Mouse (Mus musculus): ENCODE measurements around the gene Usp2. TPM values are rescaled to one million over a fixed set of nuclear protein-coding genes. Genes with fewer than 3 reads are reported as not detected.

Gene Usp2
- polyA plus RNA-seq, 1 experiment, result not detected

DNA sequence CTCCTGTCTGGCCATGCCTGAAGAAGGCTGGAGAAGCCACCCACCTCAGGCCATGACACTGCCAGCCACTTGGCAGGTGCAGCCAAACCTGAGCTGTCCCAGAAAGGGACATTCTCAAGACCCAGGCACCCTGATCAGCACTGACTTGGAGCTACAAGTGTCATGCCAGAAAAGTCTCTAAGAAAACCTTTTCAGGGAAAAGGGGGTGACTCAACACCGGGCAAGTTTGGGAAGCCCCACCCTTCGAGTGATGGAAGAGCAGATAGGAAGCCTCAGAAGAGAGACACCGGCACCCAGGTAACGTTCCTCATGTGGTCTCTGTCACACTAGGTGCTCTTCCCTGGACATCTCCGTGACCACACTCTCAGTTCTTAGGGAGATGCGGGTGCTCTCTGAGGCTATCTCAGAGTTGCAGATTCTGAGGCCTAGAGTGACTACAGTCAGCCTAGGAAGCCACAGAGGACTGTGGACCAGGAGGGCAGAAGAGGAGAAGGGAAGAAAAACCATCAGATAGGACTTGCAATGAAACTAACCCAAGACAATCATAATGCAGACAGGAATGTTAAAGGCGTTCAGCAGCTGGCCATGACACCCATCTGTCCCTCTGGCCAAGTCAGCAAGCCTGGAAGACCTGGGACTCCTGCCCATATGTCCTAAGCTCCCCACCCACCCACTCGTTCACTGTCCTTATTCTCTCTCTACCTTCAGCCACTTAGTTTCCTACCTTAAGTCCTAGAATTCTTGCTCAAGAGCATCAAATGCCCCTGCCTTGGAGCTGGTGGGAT lies 17.2 kb upstream of the Usp2 start:
- peaks cover 22% of the 10 kb centered on the region for H3K4me1 ChIP-seq (ENCODE audit: control insufficient read depth, insufficient read depth, low read length)
- WGBS, result 87% methylated on average over 8 of the region's 8 CpGs
- no peak overlapping the region for H3K27ac ChIP-seq (ENCODE audit: insufficient read depth, low read depth, low read length)
- no peak for TF ChIP-seq POLR2A (IDR thresholded peaks at IDR 0.05; ENCODE audit: insufficient read depth, low read depth, low read length)
- no peak for TF ChIP-seq CTCF (IDR thresholded peaks at IDR 0.05; ENCODE audit: insufficient read depth, low read depth, low read length)
- H3K4me3 ChIP-seq (ENCODE audit: insufficient read depth, low read depth, low read length), result no peak overlapping the region

DNA sequence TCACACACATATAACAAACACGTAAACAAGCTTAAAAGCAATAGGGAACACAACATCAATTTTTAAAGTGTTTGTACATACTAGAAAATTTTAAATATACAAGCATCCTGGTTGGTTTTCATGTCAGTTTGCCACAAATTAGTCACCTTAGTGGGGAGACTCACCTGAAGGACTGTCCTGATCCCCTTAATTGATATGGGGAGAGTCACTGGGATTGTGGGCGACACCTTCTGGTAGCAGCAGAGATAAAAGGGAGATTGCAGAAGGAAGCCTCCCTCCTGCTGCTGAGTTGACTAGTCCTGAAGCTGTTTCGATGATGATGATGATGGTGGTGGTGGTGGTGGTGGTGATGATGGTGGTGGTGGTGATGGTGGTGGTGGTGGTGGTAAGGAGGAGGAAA lies 14.0 kb upstream of the Usp2 start:
- WGBS, result 75% methylated on average over 3 of the region's 3 CpGs

DNA sequence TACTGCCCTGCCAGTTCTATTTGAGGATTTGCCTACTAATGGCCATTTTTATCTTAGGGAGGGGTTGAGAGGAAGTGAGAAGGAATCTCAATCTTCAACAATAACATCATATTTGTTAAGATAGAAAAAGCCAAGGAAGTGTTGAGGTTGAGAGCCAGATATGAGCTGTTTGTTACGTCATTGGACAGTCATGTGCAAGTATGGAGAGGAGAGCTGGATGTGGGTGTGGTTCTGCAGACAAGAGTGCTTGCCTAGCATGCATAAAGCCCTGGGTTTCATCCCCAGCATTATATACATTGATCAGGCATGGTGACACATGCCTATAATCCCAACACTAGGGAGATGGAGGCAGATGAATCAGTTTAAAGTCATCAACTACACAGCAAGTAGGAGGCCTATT lies 12.9 kb upstream of the Usp2 start:
- TF ChIP-seq CTCF (IDR thresholded peaks at IDR 0.05; ENCODE audit: insufficient read depth, low read depth, low read length) (no peak), POLR2A (IDR thresholded peaks at IDR 0.05; ENCODE audit: insufficient read depth, low read depth, low read length) (no peak)
- Histone ChIP-seq H3K4me3 (ENCODE audit: insufficient read depth, low read depth, low read length) (no peak overlapping the region), H3K4me1 (ENCODE audit: control insufficient read depth, insufficient read depth, low read length) (peaks cover 4% of the 10 kb centered on the region), H3K27ac (ENCODE audit: insufficient read depth, low read depth, low read length) (no peak overlapping the region)
- WGBS, result 77% methylated on average over 1 of the region's 1 CpGs

More for the DNA sequence above, 14.0 kb upstream of the Usp2 start:
- Histone ChIP-seq H3K4me1 (ENCODE audit: control insufficient read depth, insufficient read depth, low read length) (peaks cover 14% of the 10 kb centered on the region), H3K4me3 (ENCODE audit: insufficient read depth, low read depth, low read length) (no peak overlapping the region), H3K27ac (ENCODE audit: insufficient read depth, low read depth, low read length) (no peak overlapping the region)
- TF ChIP-seq POLR2A (IDR thresholded peaks at IDR 0.05; ENCODE audit: insufficient read depth, low read depth, low read length) (no peak), CTCF (IDR thresholded peaks at IDR 0.05; ENCODE audit: insufficient read depth, low read depth, low read length) (no peak)

DNA sequence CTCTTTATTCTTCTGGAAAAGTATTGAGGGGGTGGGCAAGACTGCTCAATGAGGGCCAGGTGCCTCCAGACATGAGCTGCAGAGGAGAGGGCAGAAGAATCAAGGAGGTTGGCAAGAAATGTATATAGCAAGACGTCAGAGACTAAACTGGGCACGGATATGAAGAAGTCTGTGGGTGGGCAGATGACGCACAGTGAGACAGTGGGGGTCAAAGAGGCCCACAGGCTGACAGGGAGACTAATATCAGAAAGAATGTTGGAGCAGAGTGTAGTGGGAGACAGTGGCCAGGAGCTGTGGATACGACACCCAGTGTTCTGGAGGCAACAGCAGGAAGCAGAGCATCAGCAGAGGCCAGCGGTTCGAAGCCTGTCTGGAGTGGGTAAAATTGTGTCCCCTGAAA lies 8.2 kb upstream of the Usp2 start:
- no peak overlapping the region for H3K27ac ChIP-seq (ENCODE audit: insufficient read depth, low read depth, low read length)
- no peaks in the 10 kb centered on the region for H3K4me1 ChIP-seq (ENCODE audit: control insufficient read depth, insufficient read depth, low read length)
- TF ChIP-seq POLR2A (IDR thresholded peaks at IDR 0.05; ENCODE audit: insufficient read depth, low read depth, low read length), result no peak
- TF ChIP-seq CTCF (IDR thresholded peaks at IDR 0.05; ENCODE audit: insufficient read depth, low read depth, low read length), result no peak
- 86% methylated on average over 6 of the region's 6 CpGs for WGBS
- H3K4me3 ChIP-seq (ENCODE audit: insufficient read depth, low read depth, low read length), result no peak overlapping the region

DNA sequence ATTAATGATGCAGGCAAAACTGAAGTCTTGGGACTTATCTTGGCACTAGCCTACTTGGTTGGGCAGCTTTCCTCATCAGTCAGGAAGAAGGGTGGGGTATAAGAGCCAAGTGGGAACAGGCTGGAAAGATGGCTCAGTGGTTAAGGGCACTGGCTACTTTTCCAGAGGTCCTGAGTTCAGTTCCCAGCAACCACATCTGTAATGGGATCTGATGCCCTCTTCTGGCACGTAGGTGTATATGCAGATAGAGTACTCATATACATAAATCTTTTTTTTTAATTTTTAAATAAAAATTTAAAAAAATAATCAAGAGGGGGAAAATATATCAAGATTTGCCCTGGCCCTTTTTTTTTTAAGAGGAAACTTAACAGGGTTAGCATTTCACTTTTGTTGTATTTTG lies 1.6 kb upstream of the Usp2 start:
- TF ChIP-seq CTCF (IDR thresholded peaks at IDR 0.05; ENCODE audit: insufficient read depth, low read depth, low read length), result no peak
- no peak for TF ChIP-seq POLR2A (IDR thresholded peaks at IDR 0.05; ENCODE audit: insufficient read depth, low read depth, low read length)
- peaks cover 6% of the 10 kb centered on the region for H3K4me1 ChIP-seq (ENCODE audit: control insufficient read depth, insufficient read depth, low read length)
- 40% methylated on average over 1 of the region's 1 CpGs for WGBS

DNA sequence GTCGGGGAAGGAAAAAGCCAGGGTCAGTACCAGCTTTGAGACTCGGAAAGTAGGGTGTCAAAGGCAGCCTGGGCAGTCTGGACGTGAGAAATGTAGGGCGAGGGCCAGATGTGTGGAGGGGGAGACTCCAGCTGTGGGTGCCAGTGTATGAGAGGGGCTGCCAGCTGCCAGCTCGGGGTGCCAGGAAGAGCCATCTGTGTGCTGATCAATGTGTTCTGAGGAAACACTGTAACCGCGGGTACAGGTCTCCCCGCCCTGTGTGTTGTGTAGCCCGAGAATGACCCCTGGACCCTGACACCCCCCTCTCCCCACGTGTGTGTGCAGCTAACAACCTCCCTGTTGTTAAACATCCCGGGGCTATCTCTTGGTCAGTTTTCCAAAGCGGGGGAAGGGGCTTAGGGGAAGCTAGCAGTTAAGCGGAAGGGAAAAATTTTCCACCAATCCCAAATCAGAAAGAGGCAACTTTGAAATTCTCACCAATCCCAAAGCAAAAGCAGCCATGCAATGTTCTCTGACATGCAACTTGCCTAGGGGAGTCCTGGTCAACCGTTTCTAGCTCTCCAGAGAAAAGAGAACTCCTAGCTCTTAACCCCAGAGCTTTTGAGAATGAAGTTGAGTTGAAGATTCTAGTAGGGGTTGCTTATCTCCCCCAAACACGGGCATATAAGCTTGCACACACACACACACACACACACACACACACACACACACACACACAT lies 579 bp downstream of the Usp2 start:
- TF ChIP-seq POLR2A (IDR thresholded peaks at IDR 0.05; ENCODE audit: insufficient read depth, low read depth, low read length), result peak; percentile 2; the same call in 1 of the 2 replicates
- TF ChIP-seq CTCF (IDR thresholded peaks at IDR 0.05; ENCODE audit: insufficient read depth, low read depth, low read length), result no peak
- Histone ChIP-seq H3K27ac (ENCODE audit: insufficient read depth, low read depth, low read length) (peak overlapping the region; percentile 79), H3K4me1 (ENCODE audit: control insufficient read depth, insufficient read depth, low read length) (peaks cover 19% of the 10 kb centered on the region), H3K4me3 (ENCODE audit: insufficient read depth, low read depth, low read length) (peak overlapping the region; percentile 65)
- WGBS, result 2% methylated on average over 15 of the region's 15 CpGs

More for the DNA sequence above, 1.6 kb upstream of the Usp2 start:
- H3K4me3 ChIP-seq (ENCODE audit: insufficient read depth, low read depth, low read length), result no peak overlapping the region
- H3K27ac ChIP-seq (ENCODE audit: insufficient read depth, low read depth, low read length), result no peak overlapping the region

DNA sequence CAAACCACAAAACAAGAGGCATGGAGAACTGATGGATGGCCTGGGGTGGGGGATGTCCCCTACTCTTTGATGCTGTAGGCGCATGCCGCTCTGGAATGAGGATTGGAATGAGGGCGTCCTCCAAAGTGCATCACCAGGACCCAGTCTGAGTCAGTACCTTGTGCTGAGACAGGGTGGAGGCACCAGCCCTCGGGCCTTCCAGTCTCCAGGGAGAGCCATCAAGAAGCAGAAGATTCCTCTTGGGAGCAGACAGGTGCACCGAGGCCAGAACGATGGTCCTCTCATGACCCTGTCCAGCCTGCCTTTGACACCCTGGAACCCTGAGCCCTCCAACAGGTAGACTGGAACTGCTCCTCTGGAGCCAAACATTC lies 1.1 kb downstream of the Usp2 start:
- no peak for TF ChIP-seq POLR2A (IDR thresholded peaks at IDR 0.05; ENCODE audit: insufficient read depth, low read depth, low read length)
- no peak for TF ChIP-seq CTCF (IDR thresholded peaks at IDR 0.05; ENCODE audit: insufficient read depth, low read depth, low read length)
- Histone ChIP-seq H3K4me1 (ENCODE audit: control insufficient read depth, insufficient read depth, low read length) (peaks cover 24% of the 10 kb centered on the region), H3K4me3 (ENCODE audit: insufficient read depth, low read depth, low read length) (no peak overlapping the region), H3K27ac (ENCODE audit: insufficient read depth, low read depth, low read length) (no peak overlapping the region)
- WGBS, result 88% methylated on average over 6 of the region's 6 CpGs

DNA sequence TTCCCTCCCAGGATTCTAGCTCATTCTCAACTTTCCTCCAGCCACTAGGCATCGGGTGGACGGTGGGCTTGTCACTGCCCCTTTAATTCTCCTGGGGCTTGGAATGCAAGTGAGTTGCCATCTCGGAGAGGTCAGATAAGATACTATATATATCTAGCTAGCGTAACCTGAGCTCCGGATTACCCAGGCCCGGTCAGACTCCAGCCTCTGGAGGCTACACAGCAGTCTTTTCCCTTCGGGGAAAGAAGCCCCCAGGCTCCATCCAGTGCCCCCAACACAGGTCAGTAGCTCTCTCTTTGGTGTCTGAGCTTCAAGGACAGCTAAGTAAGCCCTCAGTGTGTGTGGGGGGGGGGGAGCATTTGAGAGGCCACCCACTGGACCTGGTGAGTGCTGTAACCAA lies 2.4 kb downstream of the Usp2 start:
- 56% methylated on average over 7 of the region's 7 CpGs for WGBS

More for the DNA sequence above, 2.4 kb downstream of the Usp2 start:
- Histone ChIP-seq H3K4me3 (ENCODE audit: insufficient read depth, low read depth, low read length) (no peak overlapping the region), H3K27ac (ENCODE audit: insufficient read depth, low read depth, low read length) (no peak overlapping the region), H3K4me1 (ENCODE audit: control insufficient read depth, insufficient read depth, low read length) (peaks cover 28% of the 10 kb centered on the region)
- TF ChIP-seq CTCF (IDR thresholded peaks at IDR 0.05; ENCODE audit: insufficient read depth, low read depth, low read length), result no peak
- TF ChIP-seq POLR2A (IDR thresholded peaks at IDR 0.05; ENCODE audit: insufficient read depth, low read depth, low read length), result no peak

All from olfactory bulb, adult 2 months (tissue).